Mouse (Mus musculus) kidney, postnatal 10 days (tissue): ENCODE results near the gene 4930558K02Rik.
A peak's percentile ranks its signal among the peaks of the same experiment; 100 is the strongest.

Source experiments
- DNase-seq: peaks from one replicate; pipeline ENCODE4 v3.0.0; 2021; ENCODE audit warnings: mixed read lengths

4930558K02Rik gene

DNA sequence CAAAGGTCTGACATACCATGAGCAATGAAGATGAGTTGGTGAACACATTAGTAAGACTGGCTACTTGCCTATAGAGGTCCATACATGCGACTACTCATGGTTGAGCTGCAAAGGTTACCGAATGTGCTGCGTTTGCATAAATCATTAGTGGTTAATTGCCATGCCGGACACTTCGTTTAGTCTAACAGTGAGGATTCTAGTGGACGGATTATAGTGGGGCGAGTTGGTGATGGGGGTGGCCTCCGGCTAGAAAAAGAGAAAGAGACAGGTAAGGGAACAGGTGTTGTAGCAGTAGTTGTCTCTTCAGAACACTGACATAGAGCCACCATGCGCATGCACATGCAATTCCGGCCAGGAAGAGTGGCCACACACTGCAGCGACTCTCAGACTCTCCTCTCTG lies 12.4 kb upstream of the 4930558K02Rik start:
- no peak for DNase-seq

DNA sequence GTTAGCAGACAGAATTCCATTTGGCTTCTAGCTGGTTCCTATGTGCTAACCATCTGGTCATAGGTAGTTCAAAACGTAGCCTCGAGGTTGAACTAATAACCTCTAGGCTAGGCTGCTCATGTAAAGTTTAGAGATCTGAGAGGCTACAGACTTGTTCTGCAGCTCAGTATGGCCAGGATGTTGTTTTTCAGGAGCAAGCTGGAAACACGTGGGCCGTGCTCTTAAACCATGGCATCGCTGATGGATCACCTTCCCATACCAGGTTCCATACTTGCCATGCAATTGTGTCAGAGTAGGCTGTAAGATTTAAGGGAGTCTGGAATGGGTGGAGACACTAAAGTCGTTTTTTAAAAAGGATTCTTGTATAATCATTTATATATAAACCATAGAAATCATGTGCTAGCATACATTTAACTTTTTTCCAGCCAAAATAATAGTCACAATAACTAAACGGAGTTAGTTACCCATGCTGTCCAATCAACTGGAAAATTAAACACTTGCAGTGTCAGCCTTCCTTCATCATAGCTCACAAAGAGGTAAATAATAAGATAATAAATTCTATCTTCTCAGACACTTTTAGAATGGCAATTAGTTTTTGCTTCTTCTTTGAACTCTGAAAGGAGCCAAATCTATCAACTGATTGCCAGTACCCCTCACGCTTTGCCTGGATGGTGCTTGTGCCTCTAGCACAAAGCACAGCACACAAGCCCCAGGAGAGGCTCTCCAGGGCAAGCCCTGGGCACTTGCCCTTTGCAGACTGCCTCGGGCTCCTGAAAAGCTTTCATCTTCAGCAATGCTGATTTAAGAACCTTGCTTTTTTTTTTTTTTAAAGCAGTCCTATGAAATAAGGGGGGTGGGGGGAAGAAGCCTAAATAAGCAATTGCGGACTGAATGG lies 11.5 kb upstream of the 4930558K02Rik start:
- DNase-seq = no peak

DNA sequence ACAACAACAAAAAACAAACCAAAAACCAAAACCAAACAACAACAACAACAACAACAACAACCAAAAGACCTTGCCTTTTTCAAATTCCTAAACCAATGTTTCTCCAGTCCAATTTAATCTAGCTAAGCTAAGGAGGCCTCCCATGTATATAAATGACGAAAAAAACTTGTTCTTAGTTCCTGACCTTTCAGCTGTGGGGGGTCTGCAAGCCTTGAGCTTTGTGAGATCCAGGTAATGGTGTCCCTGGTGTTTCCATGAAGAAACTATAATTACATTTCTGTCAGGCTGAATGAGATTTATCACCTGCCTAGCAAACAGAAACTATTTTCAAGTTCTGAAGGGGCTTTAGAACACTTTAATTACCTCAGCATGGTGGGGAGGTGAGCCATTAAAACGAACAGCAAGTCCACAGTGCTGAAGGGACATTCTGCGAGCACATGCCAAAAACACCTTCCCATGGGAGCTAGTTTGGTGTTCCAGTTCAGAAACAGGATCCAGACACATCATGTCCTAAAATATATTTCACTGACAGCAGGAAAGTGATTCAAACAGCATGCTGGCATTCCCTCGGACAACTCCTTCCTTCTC lies 4.6 kb upstream of the 4930558K02Rik start:
- no peak for DNase-seq

DNA sequence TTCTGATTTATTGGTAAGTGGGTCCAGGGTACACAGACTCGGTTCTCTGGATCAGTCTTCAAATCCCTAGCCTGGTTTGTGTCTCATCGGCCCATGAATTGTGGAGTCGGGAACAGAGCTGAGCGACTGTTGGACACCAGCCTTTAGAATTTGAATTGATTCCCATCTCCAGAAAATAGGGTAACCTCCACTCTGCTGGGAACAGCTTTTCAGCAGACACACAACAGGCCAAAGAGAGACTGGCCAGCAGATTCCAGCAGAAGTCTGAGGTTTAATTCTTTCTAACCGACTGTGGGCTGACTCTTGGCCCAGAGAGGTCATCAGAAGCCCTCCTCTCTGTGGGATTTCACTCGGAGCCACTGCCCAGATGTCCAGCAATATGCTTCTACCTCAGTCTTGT lies 4.0 kb upstream of the 4930558K02Rik start:
- DNase-seq = no peak

DNA sequence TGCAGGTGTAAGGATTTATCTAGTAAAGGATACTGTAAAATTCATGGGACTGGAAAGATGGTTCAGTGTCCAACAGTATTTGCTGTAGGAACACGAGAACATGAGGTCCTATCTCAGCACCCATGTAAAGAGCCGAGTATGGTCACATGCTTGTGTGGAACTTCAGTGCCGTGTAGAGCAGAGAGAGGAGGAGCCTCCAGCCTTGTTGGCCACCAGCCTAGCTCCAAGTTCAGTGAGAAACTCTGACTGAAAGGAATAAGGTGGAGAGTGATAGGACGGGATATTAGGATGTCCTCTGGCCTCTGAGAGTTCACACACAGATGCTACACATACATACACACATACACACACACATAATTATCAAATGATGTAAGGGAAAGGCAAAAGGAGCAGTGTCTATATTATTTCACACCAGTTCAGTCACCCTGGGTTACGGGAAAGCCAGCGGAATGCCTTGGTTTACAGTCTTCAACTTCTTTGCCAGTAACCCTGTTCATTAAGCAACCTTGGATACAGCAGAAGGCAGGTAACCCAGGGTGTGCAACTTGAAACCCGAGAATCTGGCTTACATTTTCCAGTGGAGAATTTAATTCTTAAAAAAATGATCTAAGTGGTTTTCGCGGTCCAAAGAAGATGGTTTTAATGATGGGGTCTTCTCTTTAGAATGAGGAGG lies 1.3 kb upstream of the 4930558K02Rik start:
- no peak for DNase-seq

DNA sequence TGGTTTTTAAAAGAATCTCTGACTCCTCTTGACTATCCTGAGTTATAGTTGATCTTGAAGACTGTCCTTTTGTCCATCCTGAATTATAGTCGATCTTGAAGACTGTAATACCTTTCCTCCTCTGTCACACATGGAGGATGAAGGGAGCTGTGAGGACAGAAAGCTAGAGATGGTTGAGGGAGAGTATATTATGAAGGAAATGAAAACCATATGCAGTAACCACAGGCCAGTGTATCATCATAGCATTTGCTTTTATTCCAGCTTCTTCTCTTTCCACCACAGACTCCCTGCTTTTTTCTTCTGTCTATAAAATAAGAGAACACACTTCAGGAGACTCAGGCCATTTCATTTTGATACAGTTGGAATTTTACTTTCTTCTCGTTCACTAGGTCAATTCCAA lies 610 bp upstream of the 4930558K02Rik start:
- no peak for DNase-seq

DNA sequence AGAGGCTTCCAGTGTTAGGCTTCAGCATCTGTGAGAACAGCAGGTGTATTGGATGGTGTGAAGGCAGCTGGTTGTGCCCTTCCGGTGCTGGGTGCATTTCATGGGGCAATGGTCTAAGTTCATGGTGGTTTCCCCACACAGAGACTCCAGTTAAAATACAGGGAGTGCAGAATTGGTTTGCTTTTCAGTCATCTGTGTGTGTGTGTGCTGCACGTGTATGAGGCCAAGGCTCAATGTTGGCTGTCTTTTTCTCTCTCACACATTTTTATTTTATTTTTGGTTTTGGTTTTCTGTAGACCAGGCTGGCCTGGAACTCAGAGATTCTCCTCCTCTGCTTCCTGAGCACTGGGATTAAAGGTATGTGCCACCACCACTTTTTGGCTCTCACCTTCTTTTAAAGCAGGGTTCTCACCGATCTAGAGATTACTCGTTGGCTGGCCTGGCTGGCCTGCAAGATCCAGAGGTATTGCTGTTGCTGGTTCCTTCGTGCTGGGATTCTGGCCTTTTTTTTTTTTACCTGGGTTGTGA lies 1.2 kb downstream of the 4930558K02Rik start:
- no peak for DNase-seq

DNA sequence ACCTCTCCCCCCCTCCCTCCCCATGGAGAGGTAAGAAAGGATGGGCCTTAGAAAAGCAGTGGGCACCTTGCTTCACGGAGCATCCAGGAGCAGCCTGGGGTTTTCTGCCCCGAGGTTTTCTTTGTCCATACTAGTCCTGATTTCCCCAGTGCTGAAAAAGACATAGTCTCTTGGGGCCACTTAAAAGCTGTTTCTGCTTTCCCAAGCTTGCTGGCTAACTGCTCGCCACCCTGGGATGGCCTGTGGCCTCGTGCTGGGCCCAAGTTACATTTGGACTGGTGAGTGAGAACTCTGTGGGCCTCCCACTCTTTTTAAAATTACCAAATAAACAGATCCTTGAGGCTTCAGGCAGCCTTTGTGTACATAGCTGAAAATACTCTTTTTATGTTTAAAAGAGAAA lies 2.1 kb downstream of the 4930558K02Rik start:
- no peak for DNase-seq

DNA sequence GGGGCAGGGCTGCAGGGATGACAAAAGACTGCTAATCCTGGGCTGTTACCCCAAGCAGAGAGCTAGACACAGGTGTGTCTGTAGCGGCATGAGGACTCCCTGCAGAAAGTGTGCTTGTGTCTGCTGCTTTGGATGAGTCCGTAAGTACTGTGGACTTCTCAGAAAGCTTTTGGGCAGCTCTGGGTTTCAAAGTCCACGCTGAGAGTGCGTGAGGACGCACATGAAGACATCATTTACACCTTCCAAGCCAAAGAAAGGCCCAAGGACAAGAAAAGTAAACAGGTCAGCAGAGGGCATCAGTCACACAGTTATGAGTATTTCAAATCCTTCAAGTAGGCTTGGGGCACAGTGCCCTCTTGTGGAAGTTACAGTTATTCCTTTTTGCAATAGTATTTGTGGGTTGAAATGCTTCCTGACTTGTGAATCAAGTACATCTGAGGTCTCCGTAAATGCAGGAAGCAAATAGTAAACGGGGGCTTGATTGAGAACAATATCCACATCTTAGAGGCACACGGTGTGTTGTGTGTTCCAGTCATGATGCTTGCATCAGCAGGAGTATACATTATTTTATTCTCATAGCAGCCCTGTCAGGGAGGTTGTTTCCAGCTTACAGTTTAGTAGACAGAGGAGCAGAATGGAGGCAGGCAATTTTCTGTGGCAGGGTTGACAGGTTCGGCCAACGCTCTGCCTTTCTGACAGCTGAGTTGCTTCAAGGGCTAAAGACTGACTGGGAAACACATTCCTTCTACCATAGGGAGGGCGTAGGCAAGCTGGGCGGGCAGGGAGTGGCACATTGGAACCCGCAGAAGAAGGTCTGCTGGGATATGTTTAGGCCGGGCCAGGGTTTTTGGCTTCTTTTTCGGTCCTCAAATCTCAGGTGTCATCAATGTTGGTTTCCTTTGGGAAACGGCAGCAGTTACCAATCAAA lies 2.9 kb downstream of the 4930558K02Rik start:
- DNase-seq = peak; percentile 86

DNA sequence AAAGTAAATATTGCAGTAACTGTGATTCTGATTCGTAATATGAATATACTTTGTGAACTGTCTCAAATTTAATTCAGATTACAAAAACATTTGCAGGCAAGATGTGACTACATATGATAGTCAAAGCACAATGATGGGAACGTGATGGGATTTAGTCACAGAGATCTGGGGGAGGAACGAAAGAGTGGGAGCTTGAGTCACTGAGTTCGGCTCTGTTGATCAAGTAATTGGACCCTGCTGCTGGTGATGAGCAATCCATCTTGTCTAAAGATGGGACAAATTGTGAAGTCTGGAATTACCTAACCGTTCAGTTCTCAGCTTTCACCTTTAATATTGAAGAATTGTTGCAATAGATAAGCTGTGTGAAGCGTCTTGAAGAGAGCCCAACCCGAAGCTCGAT lies 7.2 kb downstream of the 4930558K02Rik start:
- no peak for DNase-seq

DNA sequence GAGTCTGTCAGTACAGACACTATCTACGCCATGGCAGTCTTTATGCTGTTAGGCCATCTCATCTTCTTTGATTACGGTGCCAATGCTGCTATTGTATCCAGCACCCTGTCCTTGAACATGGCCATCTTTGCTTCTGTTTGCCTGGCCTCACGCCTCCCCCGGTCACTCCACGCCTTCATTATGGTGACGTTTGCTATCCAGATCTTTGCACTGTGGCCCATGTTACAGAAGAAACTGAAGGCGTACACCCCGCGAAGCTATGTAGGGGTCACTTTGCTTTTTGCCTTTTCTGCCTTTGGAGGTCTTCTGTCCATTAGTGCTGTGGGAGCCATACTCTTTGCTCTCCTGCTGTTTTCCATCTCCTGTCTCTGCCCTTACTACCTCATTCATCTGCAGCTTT lies 8.6 kb downstream of the 4930558K02Rik start:
- no peak for DNase-seq

DNA sequence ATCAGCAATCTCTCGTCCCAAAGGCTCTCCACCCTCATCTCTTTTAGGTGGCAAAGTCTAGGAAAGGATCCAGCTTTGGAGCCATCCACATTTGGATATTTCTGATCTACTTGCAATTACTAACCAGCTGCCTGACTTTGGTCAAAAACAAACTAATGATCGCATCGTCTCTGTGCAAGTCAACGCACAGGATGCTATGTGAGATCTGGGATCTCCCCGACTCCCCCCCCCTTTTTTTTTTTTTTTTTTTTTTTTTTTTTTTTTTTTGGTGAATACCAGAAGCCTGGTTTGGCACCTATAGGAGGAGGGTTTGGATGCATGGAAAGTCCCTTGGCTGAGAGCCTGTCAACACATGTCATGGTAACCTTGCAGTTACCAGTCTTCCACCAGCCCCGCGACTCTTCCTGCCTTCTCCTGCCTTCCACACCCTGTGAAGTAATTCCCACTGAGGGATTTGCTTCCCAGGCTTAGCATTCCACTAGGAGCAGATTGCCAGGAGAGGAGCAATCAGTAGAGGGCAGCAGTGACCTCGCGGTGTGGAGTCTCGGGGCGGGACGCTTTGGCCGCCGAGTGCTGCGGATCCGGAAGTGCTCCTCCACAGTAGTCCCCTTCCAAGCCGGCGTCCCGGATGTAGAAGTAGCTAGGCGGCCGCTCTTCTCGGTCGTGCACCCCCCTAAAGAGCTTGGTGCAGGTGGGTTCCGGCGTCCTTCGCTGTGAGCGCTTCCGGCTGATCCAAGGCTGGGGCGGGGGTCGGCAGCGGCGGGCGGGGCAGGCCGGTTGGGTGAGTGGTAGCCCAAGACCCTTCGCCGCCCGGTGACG lies 10.6 kb downstream of the 4930558K02Rik start, which contains the start of gene Pigc:
Gene Pigc (plus strand): TSS at position 598 of the 819 bp plus-strand sequence.
- peak; percentile 96 for DNase-seq

DNA sequence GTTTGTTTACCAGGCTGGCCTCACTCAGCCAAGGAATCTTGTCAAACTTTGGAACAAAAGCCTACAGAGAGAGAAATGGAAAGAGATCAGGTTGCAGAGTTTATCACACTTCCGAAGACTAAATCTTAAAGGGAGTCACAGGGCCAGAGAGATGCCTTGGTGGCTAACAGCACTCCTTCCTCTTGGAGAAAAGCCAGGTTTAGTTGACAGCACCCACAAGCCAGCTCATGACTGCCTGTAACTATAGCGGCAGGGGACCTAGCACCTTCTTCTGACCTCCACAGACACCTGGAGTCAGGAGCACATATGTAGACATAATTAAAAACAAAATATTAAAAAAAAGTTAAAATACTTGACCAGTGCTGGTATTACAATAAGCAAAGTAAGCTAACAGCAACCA lies 11.5 kb downstream of the 4930558K02Rik start:
- DNase-seq = no peak

DNA sequence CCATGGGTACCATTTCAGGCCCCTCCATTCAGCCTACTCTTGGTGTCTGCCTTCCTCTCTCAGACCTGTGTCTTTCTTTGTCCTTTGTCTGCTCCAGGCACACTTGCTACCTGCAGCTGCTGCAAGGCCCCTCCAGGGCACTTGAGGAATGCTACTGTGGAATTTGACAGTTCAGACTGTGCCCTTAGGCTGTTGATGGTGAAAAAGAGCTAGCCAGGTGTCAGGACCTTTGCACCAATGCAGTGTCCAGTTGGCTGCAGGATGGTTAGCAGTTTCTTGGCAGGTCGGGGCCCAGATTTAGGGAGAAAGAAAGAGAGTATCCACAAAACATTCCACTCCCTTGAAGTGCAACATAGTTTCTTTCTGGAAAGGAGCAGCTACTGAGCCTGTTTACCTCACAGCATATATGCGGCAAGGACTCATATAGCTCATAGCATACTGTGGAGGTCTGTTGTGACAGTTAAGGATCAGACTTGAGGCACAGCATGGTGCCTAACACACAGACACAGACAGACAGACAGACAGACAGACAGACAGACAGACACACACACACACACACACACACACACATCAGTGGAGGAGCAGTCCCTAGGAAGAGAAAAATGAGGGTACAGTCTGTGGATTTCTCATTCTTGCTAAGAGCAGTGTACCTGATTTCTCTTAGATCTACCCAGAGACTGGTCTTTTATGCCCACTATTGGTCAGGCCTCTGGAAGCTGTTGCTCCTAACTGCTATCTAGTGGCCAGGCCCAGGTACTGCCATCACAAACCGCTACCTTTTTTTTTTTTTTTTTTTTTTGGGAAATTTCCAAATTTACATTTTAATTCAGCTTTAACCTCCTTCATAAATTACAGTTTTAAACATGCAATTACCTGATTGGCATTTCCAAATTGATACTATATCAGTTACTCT lies 16.7 kb downstream of the 4930558K02Rik start:
- DNase-seq = peak; percentile 42

DNA sequence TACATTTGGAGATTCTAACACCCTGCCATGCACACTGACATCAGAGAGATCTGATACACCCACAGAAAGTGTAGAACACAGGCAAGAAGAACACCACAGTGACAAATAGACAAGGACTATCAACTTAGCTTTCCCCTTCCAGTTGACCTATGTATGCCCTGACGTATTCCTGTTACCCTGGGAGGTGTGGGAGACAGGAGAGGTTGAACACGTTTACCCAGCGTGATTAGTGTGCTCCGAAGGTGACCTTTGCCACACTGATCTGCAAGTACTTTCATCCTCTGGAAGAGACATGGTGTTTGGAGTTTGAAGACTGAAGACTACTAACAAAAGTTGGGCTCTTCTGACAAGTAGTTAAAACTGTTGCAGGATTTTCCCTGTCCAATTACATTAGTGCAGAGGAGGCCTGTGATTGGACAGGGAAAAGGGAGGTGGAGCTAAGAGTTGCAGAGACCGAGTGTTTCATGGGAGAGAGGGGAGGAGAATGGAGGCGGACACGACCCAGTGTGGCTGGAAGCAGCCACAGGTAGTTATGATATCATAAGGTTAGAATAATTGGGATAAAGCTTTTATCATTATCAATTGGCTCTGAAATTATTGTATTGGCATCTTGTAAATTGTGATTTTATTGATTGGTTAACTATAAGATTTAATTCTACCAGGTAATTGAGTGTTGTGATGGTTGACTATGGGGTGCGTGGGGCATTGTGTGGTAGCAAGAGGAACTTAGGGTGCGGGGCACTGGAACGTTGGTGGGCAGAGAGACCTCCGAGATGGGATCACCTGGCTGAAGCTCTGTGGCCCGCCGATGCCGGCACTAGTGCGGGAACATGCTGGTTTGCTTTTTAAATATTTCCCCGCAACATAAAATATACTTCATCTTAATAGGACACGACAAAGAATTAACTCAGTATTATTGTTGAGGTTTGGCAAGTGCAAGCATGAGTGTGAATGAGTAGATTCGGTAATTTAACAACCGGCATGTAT lies 21.2 kb downstream of the 4930558K02Rik start:
- no peak for DNase-seq

DNA sequence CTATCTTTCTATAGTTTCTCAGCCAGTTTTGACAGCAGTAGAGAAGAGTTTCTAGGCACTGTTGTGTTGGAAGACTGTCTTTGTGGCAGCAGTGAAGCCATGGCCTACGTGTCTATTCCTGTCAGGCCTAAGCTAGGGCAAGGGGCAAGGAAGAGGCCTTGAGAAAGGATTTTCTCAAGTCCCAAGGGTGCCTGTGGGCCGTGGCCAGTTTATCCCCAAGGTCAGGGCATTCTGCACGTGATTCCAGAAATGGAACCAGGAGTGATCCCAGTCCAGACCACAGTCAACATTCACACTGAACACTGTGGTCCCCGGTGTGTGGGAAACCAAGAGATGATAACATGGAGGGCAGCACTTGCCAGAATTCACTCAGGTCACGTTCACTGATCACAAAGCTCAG lies 23.6 kb downstream of the 4930558K02Rik start:
- no peak for DNase-seq

DNA sequence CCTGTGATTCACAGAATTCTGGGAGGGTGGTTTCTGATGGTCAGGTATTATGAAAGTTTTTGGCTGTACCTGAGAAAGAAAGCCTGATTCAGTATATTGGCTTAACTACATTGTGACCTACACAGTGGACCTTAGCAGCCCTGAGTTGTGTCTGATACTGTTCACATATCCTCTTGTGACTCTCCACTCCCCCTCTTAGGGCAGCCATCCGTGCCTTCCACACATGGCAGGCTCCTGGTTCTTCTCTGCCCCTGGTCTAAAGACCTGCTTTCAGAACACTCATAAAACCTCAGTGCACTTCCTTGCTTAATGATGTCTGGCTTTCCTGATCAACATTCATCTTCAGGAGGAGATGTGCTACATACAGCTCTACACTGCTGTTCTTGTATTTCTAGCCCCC lies 26.8 kb downstream of the 4930558K02Rik start:
- no peak for DNase-seq

DNA sequence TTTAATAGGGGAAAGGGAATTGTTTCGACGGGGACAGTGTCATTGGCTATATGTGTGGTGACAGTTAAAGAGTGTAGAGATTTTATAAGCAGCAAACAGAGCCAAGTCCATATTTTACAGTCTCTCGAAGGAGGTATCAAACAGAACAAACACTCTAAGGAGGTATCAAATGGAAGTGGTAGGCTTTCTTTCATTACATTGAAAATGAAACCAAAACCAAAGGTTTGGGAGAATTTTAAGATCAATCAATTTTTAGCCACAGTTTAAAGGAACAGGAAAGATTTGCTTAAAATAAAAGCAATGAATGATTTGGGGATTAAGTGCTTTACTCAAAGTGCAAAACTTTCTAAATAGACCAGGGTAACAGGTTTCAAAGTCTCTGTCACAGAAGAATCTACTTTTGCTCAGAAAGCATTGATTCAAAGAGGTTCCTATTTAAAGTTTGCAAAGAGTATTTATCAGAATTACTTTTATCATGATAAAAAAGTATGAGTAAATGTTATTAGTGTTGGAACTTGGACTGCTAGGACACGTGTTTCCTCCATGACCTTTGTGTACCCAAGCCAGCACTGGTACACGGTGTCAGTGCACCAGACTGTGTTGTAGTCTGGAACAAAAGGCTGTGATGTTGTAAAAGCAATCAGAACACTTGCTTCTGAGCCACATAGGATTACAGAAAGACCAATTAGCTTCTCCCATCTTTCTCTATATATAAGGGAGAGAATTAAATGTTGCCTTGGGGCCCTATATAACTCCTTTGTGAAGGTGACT lies 28.2 kb downstream of the 4930558K02Rik start:
- DNase-seq = no peak
